Mouse (Mus musculus): ENCODE data around the gene Eif4e2.

Eif4e2 gene

GRCm38 (mm10) chr1:87264134-87265006 lies 50.7 kb downstream of the Eif4e2 start, which contains the start of gene Efhd1:
Gene Efhd1 (plus strand): TSS chr1:87264363.
- DNase-seq = peak; percentile 52 to 60

- DNase-seq = no peak
Measured at GRCm38 (mm10) chr1:87265200-87265599, 51.5 kb downstream of the Eif4e2 start.

DNA sequence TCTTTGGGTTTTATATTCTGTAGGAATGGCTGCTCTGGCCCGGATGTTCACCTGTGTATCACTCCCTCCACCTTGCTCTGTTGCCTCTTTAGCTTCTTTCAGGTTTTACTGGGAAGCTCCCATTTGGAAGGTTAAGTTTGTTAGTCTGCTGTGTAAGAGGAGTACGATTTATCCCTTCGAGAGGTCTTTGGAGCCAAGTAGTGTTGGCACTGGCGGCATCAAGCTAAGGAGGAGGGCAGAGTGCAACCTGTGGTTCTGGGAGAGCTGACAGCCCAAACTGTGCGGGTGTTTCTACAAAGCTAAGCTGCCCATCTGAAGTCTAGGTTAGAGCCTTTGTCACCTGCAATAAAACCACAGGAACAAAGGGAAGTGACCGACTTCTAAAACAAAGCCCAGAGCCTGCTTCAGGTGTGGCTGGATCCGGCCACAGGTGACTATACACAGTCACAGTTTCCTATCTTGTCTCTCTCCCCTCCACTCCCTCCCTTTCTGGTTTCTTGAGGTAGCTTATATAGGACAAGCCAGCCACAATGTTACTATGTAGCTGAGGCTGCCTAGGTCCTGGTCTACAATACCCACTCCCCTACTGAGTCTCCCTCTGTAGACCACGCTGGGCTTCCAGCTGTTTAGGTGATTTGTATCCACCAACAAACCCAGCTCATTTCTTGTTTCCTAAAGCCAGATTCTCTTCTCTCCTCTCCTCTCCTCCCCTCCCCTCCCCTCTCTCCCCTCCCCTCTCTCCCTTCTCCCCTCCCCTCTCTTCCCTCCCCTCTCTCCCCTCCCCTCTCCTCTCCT lies 52.8 kb downstream of the Eif4e2 start:
- no peak for DNase-seq

- DNase-seq = peak; percentile 37 to 42
Measured at GRCm38 (mm10) chr1:87270204-87270603, 56.5 kb downstream of the Eif4e2 start.

GRCm38 (mm10) chr1:87270641-87271467 lies 57.1 kb downstream of the Eif4e2 start:
- DNase-seq = no peak

DNA sequence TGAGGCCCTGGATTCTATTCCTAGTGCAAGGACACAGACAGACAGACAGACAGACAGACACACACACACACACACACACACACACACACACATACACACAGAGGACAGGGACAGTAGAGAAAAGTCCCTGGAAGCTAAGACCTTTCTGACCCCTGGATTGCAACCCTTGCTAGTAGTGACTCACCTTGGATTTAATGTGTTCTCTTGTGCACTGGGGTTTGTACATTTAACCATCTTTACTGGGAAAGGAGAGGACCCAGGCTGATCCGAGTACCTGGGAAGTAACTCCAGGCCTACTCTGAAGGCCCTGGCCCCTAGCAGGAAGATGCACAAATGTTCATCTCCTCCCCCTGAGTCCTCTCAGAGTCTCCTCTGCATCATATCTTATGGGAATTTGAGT lies 57.9 kb downstream of the Eif4e2 start:
- DNase-seq = no peak

- DNase-seq = no peak
Measured at GRCm38 (mm10) chr1:87272462-87272861, 58.7 kb downstream of the Eif4e2 start.

DNA sequence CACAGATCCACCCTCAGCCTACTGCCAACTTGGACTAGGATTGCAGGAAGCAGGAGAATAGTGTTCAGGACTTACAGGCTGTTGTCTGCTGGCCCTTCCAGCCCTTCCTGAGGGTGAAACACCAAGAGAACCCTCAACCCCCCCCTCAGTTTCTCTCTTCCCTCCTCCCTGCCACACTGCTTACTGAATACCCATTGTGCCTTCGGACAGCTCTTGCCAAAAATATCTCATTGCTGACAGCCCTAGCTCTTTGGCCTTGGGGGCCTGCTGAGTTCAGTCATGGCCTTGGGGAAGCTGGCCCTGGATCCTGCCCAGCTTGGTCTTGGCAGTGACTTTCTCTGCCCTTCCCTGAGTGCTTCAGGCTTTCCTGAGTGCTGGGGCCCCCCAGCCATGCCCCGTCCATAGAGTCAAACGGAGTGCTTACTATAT lies 59.8 kb downstream of the Eif4e2 start:
- DNase-seq = peak; percentile 72 to 78

DNA sequence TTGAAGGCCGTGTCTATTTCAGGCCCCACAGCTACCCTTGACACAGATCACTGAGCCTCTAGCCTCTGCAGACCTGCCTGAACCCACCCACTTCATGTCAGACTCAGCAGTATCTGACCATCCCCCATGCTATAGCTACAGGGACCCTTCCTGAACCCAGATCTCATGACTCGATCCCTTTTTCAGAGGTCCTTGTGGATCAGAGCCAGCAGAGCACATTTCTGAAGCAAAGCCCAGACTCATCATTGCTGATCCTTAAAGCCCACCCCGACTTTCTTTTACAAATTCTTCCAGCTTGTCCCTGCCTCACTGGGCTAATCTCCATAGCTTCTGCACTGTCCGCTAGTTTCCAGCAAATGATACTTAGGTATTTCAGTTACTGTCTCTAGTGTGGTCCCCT lies 60.4 kb downstream of the Eif4e2 start:
- peak in 1 of 2 experiments; percentile 38 for DNase-seq

GRCm38 (mm10) chr1:87275151-87275550 lies 61.4 kb downstream of the Eif4e2 start:
- no peak for DNase-seq

GRCm38 (mm10) chr1:87276056-87276455 lies 62.3 kb downstream of the Eif4e2 start:
- peak; percentile 47 to 57 for DNase-seq

- no peak for DNase-seq
Measured at GRCm38 (mm10) chr1:87280281-87280680, 66.6 kb downstream of the Eif4e2 start.

- DNase-seq = no peak
Measured at GRCm38 (mm10) chr1:87281599-87282412, 68.1 kb downstream of the Eif4e2 start.

GRCm38 (mm10) chr1:87282413-87282788 lies 68.7 kb downstream of the Eif4e2 start:
- DNase-seq = no peak

- DNase-seq = no peak
Measured at GRCm38 (mm10) chr1:87283410-87283960, 69.8 kb downstream of the Eif4e2 start.

GRCm38 (mm10) chr1:87287105-87287504 lies 73.4 kb downstream of the Eif4e2 start:
- no peak for DNase-seq

Measured in cerebellum, postnatal 14 days (tissue).